Mouse (Mus musculus) embryo, embryonic 10 days (tissue): ENCODE measurements around the gene Kif11.

Source experiments
- DNase-seq: peaks from one replicate; pipeline ENCODE4 v3.0.0-alpha.2; 2015; ENCODE audit warnings: low spot score

Gene Kif11

GRCm38 (mm10) chr19:37443631-37444140 lies 67.5 kb downstream of the Kif11 start:
- DNase-seq: no peak

- DNase-seq: no peak
Observed at GRCm38 (mm10) chr19:37448212-37448611, 72.0 kb downstream of the Kif11 start.

- no peak for DNase-seq
Observed at GRCm38 (mm10) chr19:37449246-37449645, 73.0 kb downstream of the Kif11 start.

- DNase-seq: no peak
Observed at GRCm38 (mm10) chr19:37455528-37455927, 79.3 kb downstream of the Kif11 start.

- no peak for DNase-seq
Observed at GRCm38 (mm10) chr19:37455961-37456360, 79.8 kb downstream of the Kif11 start.

GRCm38 (mm10) chr19:37458013-37458412 lies 81.8 kb downstream of the Kif11 start:
- DNase-seq: no peak

GRCm38 (mm10) chr19:37466403-37466802 lies 90.2 kb downstream of the Kif11 start:
- DNase-seq: no peak

- no peak for DNase-seq
Observed at GRCm38 (mm10) chr19:37466978-37467377, 90.8 kb downstream of the Kif11 start.

GRCm38 (mm10) chr19:37468841-37469566 lies 92.8 kb downstream of the Kif11 start:
- DNase-seq: no peak
